Mouse (Mus musculus) heart, postnatal 14 days (tissue): ENCODE data around the gene Efcab7. TPM values are rescaled to one million over a fixed set of nuclear protein-coding genes. Genes with fewer than 3 reads are reported as not detected.

Experiments
- DNase-seq, 2 experiments: peaks; one replicate each; pipeline ENCODE4 v3.0.0; 2021 to 2022
- intact Hi-C: fragments of 180-260 bp; cut with DNase I; formaldehyde crosslinking; loops from one replicate; pipeline ENCODE4 v1.15.1; 2025
- long read RNA-seq, 2 experiments: library from polyadenylated mRNA; stranded (forward); transcript quantifications; one replicate each; pipeline ENCODE4 v2.0.0; 2021
- total RNA-seq, 2 experiments: library from RNA; stranded (reverse); gene quantifications; 2 replicates each; pipeline ENCODE4 v1.2.3; 2021

Efcab7 gene
- 1 to 10 TPM; 1.1 to 4.1 TPM for total RNA-seq
- long read RNA-seq, experiment 1 = 0 reads
- long read RNA-seq, experiment 2 = 0 reads

DNA sequence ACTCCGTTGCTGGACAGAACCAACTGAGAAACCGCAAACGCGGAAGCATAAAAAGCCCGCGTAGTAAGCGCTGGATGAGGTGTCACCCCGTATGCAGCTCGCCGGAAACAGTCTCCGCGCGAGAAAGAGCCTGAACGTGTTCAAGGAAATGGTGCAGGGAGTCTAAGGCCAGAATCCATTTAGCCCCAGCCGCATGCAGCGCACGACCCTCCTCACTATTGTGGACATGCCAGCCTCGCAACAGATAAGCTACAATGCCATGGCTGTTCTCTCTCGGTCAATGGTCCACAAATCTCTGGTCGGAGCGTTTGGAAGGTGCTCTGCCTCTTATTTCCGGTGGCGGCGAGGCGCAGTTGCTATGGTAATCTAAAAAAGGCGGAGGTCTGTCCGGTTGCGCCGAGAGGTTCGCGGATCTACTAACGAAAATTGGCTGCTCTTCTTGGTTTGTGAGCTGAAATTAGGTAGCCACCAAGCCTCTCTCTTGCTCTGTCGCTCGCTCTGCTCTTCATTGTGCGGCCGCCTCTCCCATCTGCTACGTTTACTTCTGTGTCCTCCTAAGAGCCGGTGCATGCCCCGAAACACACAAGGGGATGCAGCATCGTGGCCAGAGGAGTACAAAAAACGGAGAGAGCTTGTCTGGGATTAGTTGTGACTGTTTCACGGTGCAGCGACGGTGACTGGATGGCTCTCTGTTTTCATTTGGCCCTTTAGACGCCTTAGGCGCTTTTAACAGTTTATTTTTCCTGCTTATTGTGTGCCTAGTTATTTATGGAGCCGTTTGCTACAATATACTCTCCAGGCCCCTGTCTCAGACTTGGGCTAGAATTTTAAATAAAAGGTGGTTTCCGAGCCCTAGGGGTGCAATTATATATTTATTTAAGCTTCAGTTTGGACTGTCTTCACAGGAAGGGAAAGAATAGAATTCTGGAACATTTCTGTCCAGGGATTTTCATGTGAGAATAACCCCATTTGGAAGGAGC lies at the start of gene Efcab7:
Efcab7 (plus strand) TSS at position 105 of the 980 bp plus-strand sequence.
- peak; percentile 79 to 85 for DNase-seq
- intact Hi-C loops = no loop called here

DNA sequence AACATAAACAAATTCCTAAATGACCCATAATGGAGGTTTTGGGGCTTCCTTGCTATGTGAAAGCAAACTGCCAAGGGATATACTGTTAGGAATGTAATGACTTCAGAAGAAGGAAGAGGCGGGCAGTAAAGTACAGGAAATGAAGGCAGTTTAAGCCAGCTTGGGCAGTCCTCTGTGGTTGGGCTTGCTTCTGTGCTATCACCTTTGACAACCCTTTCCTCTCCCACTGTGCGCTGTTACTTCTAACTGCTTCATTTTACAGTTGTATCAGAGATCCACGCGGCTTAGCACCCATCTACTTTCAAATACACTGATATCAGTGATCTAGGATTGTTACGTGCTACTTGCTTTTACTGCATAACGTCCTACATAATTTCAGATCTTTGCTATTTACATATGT lies 36.6 kb upstream of the Efcab7 start:
- no peak for DNase-seq
- intact Hi-C loops = no loop called here

DNA sequence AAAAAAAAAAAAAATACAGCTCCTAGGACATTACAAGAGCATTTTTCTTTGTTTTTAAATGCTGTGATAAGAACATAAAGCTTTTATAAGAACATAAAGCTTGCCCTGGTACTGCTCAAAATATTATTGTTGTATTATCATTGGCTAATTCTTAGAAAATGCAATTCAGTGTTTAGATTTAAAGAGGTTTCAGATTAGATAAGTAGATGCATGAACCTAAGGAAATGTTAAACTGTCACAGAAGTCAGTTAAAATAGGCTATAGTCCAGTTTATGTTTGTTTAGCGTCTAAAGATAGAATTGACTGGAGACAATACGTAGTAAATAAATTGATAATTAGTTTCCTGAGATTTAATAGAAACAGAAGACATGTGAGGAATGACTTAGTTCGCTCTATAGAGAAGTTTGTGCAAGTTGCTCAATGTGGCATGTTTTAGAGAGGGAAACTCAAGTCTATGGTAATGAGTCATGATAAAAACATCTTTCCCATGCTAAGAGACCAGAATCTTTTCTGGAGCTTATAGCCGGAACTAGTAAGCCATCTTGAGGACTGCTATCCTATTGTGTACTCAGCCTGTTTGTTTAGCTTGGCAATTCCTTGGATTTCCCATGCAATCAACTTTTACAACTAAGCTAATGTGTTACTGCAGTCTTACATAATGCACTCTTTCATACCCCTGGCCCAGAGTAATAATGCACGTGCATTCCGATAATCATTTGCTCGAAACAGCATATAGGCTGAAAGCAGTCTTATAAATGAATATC lies 12.1 kb upstream of the Efcab7 start:
- intact Hi-C loops = no loop called here
- no peak for DNase-seq

DNA sequence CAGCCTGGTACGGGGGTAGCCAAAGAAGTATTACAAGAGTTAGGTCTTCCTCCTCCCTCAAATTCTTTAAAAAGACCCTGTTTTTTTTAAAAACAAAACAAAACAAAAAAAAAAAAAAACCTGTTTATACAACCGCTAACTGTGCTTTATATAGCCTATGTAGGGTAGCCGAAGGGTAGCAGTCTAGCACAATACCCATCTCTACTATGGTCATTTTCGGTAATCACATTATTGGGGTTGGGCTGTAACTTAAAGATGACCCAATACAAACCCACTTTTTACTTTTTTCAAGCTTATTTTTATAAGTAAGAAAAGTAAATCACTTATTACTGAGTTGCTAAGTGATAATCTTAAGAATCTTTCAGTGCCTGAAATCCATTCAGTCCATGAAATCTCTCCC lies 661 bp upstream of the Efcab7 start:
- DNase-seq = no peak

GRCm38 (mm10) chr4:99828739-99829093 lies 282 bp upstream of the Efcab7 start:
- intact Hi-C loops = no loop called here
- DNase-seq = no peak

More for the DNA sequence above, 661 bp upstream of the Efcab7 start:
- intact Hi-C loops = no loop called here

GRCm38 (mm10) chr4:99881882-99882281 lies 52.9 kb downstream of the Efcab7 start:
- DNase-seq = peak in 1 of 2 experiments; percentile 28
- intact Hi-C loops = no loop called here

DNA sequence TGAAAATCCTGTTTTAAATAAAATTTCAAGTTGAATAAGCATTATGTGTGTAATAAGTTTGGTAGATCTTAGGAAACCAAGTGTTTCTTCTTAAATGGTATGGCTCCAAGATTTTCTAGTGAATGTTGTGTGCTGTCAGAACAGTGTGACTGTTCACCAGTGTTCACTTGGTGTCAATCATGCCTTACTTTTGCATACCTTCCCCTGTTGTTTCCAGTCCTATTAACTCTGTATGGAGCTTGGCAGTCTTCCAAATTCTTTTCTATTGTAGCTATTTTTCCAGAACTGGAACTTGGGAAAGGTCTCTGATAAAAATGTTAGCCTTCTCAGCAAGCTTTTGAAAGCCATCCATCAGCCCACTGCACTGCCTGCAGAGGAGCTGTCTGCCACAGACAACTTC lies 53.4 kb downstream of the Efcab7 start:
- no peak for DNase-seq
- intact Hi-C loops = no loop called here

- intact Hi-C loops = no loop called here
- DNase-seq = no peak
These were observed 85.0 kb downstream of the Efcab7 start for GRCm38 (mm10) chr4:99913894-99914451.

DNA sequence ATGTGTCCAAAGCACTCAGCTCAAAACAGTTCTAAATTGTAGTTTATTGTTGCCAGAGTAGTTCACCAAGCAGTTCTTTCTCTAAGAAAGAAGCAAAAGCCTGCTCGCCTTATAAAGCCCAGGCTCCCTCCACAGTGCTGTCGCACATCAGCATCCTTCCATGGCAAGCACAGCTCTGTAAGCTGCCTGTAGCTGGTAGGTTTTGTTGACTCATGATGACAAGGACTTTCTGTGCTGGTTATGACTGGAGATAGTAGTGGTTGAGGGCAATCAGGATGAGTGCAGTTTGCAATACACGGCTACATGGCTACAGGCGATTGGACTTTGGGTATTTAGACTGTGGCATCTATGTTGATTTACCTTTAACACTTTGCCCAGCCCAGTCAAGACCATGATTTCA lies 97.4 kb downstream of the Efcab7 start:
- intact Hi-C loops = no loop called here
- no peak for DNase-seq

DNA sequence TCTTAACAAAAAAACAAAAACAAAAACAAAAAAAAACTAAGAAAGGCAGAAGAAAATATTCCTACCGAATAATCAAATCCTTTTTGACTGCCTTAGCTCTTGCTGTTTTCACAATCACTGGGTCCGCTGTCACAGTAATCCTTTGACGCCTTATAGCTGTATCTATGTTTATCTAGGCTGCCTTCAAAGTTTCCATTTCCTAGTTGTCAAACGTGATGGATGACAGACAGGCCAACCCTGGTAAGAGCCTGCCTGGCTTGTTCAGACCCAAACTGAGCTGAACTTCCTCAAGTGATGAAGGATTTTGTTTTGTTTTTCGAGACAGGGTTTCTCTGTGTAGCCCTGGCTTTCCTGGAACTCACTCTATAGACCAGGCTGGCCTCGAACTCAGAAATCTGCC lies 99.5 kb downstream of the Efcab7 start:
- no peak for DNase-seq
- intact Hi-C loops = no loop called here

DNA sequence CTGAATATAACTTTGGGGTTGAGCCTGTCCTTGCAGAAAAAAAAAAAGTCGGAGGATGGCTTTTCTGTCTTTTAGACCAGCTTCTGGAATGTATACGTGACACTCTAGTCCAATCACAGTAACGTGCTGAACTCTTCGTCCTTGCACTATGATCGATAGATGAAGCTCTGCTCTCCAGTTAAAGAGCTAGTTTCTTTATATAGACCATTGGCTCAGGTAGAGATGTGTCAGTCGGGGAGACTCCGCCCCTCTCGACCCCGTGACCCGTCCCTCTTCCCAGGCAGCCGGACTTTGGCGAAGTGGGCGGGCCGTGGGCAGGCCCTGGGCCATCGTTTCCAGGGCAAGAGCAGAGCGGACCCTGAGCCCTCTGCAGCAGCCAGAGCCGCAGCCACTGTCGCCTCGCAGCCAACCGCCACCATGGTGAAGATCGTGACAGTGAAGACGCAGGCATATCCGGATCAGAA lies 100.2 kb downstream of the Efcab7 start, which contains the start of gene Pgm1:
Pgm1 (plus strand) TSS at position 266 of the 464 bp plus-strand sequence.
- intact Hi-C loops = no loop called here
- peak; percentile 85 to 88 for DNase-seq

- DNase-seq = peak; percentile 82 to 86
- intact Hi-C loops = no loop called here
These were observed 100.9 kb downstream of the Efcab7 start, which contains the start of gene Itgb3bp for GRCm38 (mm10) chr4:99929613-99930517. TSS of gene Itgb3bp (minus strand) at chr4:99929813.

DNA sequence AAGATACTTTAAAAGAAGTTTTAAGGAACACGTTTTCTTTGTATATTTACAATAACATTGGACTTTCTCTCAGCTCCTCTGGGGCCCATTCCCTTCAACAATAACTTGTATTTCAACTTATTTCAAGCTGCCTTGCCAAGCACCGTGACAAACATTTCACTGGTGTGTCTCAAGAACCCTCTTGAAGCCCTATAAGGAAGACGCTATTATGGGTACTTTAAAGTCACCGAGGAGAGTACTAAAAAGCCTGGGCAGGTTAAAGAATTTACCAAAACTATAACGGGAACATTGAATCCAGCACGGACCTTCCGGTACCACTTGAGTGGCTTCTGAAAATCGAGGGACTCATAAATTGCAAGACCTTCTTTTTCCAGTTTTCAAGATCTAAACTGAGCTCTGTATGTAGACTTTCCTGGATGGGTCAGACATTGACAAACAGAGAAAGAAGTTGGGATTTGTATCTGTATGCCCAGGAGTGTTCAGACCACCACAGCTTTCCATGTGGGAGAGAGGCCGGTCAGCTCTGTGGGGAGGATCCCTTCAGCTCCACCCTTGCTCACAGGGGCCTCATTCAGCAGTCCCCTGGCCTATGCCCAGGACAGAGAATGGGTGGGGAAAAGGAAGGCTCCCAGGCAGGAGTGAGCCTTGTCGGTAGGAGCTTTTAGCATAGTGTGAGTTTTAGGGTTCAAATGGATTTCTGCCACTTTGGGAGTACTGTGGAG lies 101.7 kb downstream of the Efcab7 start:
- peak; percentile 33 to 47 for DNase-seq

DNA sequence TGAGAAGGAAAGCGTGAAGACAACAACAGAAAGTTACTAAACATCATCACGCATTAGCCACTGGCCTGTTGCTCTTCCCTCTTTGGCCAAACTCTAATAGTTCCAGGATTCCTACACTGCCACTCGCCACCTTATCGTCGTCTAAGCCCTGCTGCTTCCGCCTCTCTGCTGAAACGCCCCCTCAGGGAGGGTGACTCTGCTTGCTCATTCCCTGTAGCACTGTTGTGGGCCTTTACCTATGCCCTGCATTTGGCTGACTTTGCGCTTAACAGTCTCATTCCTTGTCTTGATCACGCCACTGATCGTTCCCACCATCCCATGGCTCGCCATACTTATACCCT lies 102.2 kb downstream of the Efcab7 start:
- DNase-seq = no peak
- intact Hi-C loops = no loop called here

More for the DNA sequence above, 101.7 kb downstream of the Efcab7 start:
- intact Hi-C loops = no loop called here

DNA sequence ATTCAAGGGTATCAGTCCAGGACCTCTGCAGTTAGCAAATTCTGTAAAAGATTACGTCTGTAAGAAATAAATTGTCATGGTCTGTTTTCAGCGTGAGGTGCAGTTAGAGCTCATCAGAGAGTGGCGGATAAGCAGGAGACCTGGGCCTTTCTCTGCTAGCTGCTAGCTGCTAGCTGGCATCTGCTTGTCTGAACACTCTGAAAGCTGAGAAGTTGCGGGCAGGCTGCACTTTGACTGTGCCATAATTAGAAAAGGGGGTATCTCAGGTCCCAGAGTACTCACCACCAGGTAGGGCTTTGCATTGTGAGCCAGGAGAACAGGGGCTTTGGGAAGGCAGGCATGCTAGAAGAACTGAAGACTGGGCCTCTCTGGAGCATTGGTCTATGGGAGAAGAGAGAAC lies 102.8 kb downstream of the Efcab7 start:
- DNase-seq = peak; percentile 17 to 32

DNA sequence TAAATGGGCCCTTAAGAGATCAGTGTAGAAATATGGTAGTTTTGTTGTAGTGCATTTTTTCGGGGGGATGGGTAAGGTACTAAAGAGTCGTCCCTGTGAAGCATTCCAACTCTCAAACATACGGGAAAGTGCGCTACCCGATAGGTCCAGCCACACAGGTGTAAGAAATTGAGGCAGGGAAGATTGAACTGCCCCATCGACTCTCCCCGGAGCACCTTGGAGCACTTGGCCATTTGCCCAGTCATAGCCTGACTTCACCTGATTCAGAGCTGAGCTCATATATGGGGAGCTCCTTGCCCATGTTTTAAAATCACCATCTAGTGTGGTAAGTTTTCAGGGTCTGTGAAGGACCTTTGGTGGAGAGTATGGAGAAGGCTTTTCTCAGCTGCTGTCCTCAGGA lies 105.9 kb downstream of the Efcab7 start:
- no peak for DNase-seq
- intact Hi-C loops = no loop called here

More for the DNA sequence above, 102.8 kb downstream of the Efcab7 start:
- intact Hi-C loops = no loop called here

DNA sequence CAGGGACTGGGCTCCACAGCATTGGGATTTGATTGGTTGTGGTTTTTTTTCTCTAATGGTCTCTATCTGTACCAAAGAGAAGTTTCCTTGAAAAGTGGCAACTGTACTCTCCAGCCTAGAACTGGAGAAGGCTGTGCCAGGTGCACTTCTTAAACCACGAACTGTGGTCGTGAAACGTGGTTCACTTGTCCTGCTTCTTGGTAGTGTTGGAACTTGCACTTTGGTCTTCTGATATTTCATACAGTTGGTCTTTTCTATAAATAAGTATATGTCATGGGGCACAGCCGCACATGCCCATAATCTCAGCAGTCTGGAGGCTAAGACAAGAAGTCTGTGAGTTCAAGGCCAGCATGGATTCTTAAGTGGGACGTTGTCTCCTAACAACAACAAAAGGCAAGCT lies 107.3 kb downstream of the Efcab7 start:
- DNase-seq = no peak
- intact Hi-C loops = no loop called here

GRCm38 (mm10) chr4:99939711-99940505 lies 110.9 kb downstream of the Efcab7 start:
- intact Hi-C loops = loop anchor here (5.0 to 10.0 kb wide), 2 partner anchors 155 to 467 kb away; partner anchors contain the start of gene Ror1

More at GRCm38 (mm10) chr4:99939711-99940505, 110.9 kb downstream of the Efcab7 start:
- no peak for DNase-seq
